Mouse (Mus musculus) left cerebral cortex, postnatal 4 days (tissue): ENCODE measurements at regions not wholly inside any gene's neighbourhood (a gene's known extent, or its start where the extent isn't known, plus 50 kb on each side); places are given as distances from the start of the nearest gene placed in this dataset.

Experiments
- DNase-seq: peaks from one replicate; pipeline ENCODE4 v3.0.0-alpha.2; 2022
- intact Hi-C: fragments of 180-260 bp; cut with DNase I; formaldehyde crosslinking; loops from one replicate; pipeline ENCODE4 v1.15.1; 2025

GRCm38 (mm10) chr6:135519438-135519803, 157.1 kb downstream of the Emp1 start:
- intact Hi-C loops = no loop called here
- DNase-seq = no peak

GRCm38 (mm10) chr6:135520868-135521267, 158.5 kb downstream of the Emp1 start:
- no peak for DNase-seq
- intact Hi-C loops = no loop called here

GRCm38 (mm10) chr6:135524886-135525285, 162.5 kb downstream of the Emp1 start:
- peak; percentile 13 for DNase-seq
- intact Hi-C loops = no loop called here

DNA sequence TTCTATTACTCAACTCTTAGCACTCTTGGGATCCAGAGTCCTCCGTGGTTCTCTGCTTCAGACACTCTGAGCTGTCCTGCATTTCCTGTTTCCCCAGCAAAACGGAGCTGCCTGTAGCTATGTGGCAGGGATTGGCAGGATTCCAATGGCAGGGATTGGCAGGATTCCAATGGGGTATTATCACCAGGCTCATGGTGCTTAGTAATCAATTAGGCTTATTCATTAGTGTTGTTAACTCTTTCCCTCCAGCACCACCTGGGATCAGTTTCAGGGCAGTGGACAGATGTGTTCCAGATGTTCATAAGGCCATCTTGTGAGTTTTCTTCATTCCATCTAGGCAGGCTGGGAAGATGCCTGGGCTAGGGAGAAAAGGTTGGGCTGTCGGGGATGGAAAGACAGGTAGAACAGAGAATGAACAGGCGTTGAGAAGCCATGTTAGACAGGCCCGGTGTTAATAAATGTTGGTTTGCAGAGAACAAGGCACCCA, 163.5 kb downstream of the Emp1 start:
- DNase-seq = peak; percentile 83
- intact Hi-C loops = no loop called here

- peak; percentile 58 for DNase-seq
- intact Hi-C loops = no loop called here
Observed at GRCm38 (mm10) chr6:135526460-135527160, 164.3 kb downstream of the Emp1 start.

DNA sequence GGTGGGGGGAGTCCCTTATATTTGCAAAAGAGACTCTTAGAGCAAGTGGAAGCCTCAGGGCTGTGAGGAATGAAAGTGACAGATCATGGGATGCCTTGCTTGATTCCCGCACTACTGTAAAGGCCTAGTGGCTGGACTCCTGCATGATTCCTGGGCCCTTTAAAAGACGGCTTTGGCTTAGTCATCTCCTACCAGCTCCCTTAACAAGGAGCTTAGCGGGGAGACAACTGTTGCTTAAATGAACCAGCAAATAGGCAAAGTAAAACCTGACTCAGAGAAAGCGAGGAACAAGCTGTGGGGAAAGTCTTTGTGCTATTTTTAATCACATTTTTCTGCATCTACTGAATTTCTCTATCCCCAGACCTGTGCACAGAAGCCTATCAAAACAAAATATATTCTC, 165.5 kb downstream of the Emp1 start:
- DNase-seq = no peak
- intact Hi-C loops = no loop called here

DNA sequence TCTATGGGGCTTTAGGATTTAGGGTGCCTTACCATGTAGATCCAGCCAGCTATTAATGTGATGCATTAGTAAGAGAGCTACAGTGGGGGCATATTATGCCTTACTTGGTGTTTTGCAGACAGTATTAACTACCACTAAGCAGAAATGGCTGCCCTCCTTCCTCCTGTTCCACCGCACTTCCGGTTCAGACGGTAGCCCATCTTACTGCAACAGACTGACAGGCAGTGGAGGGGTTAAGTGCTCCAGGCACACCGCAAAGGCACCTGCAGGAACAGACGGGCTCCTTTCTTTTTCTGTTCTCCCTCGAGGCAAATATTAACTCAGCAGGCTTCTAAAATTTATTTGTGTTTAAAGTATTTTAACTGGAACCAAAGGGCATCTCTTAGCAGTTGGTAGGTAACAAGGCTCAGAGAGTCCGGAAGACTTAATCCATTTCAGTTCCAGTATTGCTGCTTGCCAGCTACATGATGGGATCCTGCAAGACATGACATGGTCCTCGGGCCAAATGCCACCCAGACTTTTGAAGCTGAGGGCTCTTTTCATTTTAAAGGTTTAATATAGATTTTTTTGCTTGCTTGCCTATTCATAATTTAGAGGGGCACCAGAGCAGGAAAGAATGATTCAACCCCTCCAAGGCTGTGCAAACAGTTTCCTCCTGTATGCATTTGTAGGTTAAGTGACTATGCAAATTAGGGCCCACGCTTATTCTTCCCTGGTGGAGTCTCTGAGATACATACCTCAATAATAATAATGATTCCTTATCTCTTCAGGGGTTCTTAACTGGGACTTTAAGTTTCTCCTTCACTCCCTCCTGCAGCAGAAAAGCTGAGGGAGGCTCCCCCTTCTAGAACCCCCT, 177.7 kb downstream of the Emp1 start:
- peak; percentile 33 for DNase-seq
- intact Hi-C loops = no loop called here

DNA sequence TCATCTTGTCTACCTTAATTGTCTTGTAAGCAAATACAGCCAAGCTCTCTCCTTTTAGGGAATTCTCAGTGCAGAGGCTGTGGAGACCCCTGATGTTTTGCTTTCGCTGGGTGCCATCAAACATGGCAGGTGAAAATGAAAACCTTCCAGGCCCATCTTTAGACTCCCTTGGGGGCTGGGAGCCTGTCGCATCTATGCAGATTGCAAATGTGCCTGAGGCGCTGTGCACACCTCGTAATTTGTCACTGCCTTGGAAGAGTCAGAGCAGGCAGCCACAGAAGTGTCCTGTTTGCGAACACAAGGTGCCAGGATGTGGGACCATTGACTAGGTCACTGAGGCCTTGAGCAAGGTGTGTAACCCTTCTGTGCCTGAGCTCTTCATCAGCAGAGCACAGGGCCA, 179.2 kb downstream of the Emp1 start:
- intact Hi-C loops = no loop called here
- DNase-seq = peak; percentile 20

DNA sequence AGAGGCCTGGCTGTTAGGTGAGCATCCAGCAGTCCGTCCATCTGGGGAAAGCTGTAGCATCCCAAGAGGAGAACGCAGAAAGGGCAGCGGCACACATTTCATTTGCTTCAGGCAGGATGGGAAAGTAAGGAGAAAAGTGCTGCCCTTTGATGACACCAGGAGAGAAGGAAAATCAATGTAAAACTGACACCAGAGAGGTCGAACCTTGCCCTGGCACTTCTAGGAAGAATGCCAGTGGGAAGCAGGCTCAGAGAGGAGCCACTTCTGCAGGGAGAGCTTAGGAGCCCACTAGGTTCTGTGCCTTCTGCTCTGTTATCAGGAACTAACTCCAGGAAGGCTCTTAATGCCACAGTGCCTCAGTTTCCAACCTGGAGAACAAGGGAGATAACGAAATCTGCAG, 180.0 kb downstream of the Emp1 start:
- intact Hi-C loops = no loop called here
- no peak for DNase-seq

- intact Hi-C loops = no loop called here
- DNase-seq = peak; percentile 48
Observed at GRCm38 (mm10) chr6:135543390-135543789, 181.0 kb downstream of the Emp1 start.

DNA sequence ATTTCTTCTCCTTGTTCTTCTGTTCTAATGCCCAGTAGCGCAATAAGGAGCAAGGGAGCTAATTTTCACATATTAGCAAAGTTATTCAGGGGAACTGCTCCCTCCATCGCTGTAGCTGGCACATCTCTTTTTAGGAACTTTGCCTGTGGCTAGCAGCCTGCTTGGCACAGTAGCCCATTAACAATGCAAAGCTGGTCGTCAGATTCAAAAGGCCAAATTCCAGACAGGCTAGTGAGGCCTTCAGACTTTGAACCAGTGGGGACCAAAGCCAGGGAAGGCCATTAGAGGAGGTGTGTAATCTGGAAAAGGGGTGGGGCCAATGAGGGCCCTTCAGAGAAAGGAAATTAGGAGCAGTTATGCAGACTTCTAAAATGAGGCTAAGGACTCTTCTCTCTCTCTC, 181.5 kb downstream of the Emp1 start:
- no peak for DNase-seq

GRCm38 (mm10) chr6:135550368-135550950, 188.1 kb downstream of the Emp1 start:
- no peak for DNase-seq
- intact Hi-C loops = no loop called here

More for the DNA sequence above, 181.5 kb downstream of the Emp1 start:
- intact Hi-C loops = no loop called here

DNA sequence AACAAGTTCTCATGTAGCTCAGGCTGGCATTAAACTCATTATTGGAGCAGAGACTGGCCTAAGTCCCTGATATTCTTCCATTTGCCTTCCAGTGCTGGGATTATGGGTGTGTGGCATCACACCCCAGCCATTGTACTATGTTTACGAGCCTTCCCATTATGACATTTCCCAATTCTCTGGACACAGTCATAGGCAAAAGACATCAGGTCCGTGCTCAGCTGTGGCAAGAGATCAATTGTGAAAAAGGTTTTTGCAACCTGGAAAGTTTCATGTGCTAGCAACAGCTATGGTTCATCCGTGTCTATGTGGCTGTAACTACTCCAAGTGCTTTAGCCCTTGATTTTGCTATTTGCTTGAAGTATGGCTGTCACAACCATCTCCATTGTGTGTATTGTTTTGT, 190.1 kb downstream of the Emp1 start:
- intact Hi-C loops = no loop called here
- DNase-seq = no peak

- intact Hi-C loops = no loop called here
- peak; percentile 100 for DNase-seq
Observed at GRCm38 (mm10) chr6:135559501-135559907, 197.2 kb downstream of the Emp1 start.

DNA sequence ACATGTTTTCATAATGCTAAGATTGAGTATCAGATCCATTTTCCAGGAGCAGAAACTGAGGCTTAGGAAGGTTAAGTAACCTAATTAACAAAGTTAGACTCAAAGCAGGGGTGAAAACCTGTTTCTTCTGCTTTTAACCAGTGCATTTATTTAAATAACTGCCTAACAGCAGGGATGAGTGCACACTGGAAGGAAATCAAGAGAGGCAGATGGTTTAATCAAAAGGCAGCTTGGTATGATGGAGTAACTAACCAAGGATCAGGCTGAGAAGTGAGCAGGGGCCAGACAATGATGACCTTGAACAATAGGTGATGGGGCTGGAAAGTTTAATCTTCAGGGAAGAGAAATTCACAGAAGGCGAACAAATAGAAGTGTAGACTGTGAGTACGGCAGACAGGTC, 199.9 kb downstream of the Emp1 start:
- intact Hi-C loops = no loop called here
- no peak for DNase-seq

- no peak for DNase-seq
- intact Hi-C loops = no loop called here
Observed at GRCm38 (mm10) chr6:135563766-135564165, 201.4 kb downstream of the Emp1 start.

GRCm38 (mm10) chr6:135569086-135569485, 206.7 kb downstream of the Emp1 start:
- intact Hi-C loops = no loop called here
- no peak for DNase-seq

GRCm38 (mm10) chr6:135575294-135575693, 212.9 kb downstream of the Emp1 start:
- intact Hi-C loops = no loop called here
- DNase-seq = no peak

DNA sequence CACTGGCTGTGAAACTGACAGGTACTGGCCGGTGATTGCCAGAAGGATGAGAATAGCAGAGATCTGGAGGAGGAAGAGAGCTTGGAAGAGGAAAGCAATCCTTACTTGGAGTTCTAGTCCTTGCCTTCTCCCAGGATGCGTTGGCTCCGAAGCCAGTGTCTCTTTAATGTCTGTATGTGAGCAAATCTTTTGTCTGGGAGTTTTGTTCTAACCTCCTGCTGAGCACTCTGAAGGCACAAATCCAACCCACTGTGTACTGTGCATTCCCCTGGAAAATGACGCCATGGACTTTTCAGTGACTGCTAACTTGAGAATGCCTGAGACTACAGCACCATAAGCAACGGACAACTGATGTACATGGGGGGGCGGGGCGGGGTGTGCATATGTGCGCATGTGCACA, 216.4 kb downstream of the Emp1 start:
- DNase-seq = no peak
- intact Hi-C loops = no loop called here

GRCm38 (mm10) chr6:135582567-135582966, 220.2 kb downstream of the Emp1 start:
- intact Hi-C loops = no loop called here
- DNase-seq = peak; percentile 19

DNA sequence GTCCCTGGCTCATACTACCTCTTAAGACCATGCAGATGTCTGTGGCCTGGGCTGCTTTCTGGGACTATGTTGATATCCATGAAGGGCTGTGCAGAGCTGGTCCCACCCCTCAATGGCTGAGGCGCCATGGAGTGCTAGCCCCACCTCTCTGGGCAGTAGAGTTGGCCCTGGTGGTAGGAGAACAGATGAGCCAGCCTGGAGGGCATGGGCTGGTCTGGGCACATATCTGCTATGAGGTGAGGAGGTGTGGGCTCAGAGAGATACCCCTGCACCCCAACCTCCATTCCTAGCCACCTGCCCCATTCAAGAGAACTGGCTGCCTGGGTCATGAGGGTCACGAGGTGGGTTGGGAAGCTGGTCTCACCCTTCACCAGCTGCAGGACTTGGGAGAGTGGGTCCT, 222.4 kb downstream of the Emp1 start:
- DNase-seq = no peak
- intact Hi-C loops = no loop called here

- no peak for DNase-seq
- intact Hi-C loops = no loop called here
Observed at GRCm38 (mm10) chr6:135590084-135590483, 227.7 kb downstream of the Emp1 start.
